Mouse (Mus musculus): ENCODE measurements around the gene Calhm4. TPM values are rescaled to one million over a fixed set of nuclear protein-coding genes. Genes with fewer than 3 reads are reported as not detected.
"Not testable (repeated sequence)": the region's sequence is repeated elsewhere in the genome, so short reads cannot be mapped to it uniquely, and the experiment has no call there.

Gene Calhm4
- not detected for total RNA-seq (2021)
- long read RNA-seq, experiment 1: 0 reads
- long read RNA-seq, experiment 2: 0 reads

DNA sequence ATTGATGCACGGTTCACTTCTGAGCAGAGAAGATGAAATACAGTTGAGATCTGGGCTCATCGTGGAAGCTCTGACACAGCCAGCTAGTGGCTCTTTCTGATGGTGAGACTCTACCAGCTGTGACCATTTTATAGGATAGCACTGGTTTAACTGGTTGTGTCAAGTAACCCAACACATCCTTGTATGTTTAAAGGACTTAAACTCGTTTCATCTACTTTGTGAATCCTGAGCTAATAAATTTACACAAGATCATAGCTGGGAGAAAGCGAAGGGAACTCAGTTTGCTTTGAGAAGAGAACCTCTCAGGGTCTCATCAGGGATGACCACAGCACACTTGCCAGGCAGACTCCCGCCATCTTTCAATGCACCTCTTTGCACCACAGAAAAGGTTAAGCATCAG, at the start of gene Calhm4:
Gene Calhm4, minus strand, starts transcription at position 101 of the 400 bp plus-strand sequence.
- DNase-seq: no peak

DNA sequence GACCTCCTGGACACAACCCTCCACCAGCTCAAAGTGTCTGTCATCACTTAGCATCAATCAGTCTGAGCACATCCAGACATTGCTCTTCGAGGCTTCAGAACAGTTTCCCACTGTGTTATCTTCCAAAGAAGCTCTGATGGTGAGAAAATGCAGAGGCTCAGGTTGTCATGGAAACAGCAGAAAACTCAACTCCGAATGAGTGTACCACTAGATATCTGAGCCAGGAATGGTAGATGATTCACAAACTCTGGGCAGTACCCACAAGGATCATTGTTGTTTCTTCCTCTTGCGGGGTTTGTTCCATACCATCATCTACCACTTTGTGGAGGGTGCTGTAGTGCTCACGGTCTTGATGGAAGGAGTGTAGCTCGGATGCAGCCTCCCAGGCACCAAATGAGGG, 47.8 kb upstream of the Calhm4 start:
- no peak for DNase-seq

GRCm38 (mm10) chr10:34090481-34090880, 46.4 kb upstream of the Calhm4 start:
- no peak for DNase-seq

DNA sequence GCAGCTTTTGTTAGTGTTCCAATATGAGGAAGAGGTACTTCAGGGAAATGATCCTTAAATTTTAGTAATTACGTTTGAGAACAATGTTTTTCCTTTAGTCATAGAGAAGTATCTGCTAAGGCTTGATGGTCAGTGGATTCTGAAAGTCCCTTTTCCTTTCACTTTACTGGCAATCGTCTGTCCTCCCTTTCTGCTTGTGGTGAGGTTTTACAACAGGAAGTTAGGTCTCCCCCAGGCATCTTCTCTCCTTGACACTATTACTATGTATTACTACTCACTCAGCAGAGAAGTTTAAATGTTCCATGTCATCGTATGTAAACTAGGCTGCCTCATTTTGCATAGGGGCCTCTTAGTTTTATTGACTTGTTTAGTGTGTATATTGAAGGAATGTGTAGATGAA, 45.4 kb upstream of the Calhm4 start:
- no peak for DNase-seq

DNA sequence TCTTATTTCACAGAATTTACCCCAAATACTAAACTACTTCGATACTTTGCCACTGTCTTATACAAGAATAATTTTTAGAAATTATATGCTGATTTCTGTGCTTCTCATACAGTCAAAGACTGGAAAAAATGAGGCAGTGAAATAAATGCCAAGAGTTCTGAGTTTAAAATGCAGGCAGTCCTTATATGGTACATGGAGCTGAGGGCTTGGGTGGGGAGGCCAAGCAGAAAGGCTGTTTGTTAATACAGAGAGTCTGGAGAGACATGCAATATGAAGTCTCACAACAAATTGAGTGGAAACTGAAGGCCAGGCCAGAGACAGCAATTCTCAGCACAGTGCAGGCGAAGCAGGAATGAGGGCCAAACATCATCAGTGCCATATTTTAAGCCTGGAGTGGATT, 44.4 kb upstream of the Calhm4 start:
- no peak for DNase-seq

- DNase-seq: no peak
These were observed 42.4 kb upstream of the Calhm4 start for GRCm38 (mm10) chr10:34086514-34086913.

- no peak for DNase-seq
These were observed 30.6 kb upstream of the Calhm4 start for GRCm38 (mm10) chr10:34074522-34075200.

GRCm38 (mm10) chr10:34071650-34072049, 27.5 kb upstream of the Calhm4 start:
- no peak for DNase-seq

GRCm38 (mm10) chr10:34070999-34071492, 26.9 kb upstream of the Calhm4 start:
- no peak for DNase-seq

DNA sequence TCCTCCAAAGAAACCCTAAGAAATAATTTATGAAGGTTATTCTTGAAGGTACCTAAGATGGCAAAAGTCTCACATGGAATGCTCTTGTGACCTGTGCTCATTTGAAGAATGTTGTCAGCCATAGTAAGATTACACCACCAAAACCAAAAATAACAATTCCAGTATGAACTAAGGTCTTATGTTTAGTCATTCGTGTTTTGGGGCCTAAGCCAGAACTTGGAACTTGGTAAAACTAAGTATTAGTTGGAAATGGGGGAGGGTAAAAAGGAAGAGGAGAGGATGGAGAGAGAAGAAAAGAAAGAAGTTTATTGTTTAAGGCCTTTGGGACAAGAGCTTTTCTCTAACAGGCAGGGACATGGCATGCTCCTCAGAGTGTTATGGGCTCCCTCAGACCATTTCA, 25.5 kb upstream of the Calhm4 start:
- DNase-seq: no peak

GRCm38 (mm10) chr10:34066591-34066990, 22.5 kb upstream of the Calhm4 start:
- no peak for DNase-seq

DNA sequence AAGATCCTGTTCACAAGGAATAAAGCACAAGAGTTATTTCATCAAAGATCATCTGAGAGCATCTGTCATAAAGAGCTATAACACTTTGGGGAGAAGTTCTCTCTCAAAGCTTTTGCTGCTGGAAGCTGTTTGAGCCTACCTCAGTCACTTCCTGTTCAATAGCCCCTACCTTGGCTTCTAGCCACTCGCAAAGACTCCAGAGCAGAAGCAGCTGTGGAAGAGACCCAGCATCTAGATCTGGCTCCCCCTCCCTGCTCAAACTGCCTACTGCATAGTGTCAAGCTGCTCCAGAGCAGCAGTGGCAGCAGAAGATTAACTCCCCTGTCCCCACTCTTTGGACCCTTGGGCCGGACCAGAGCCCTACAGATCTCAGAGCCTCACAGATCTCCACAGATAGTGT, 9.9 kb upstream of the Calhm4 start:
- no peak for DNase-seq

- no peak for DNase-seq
These were observed 6.7 kb downstream of the Calhm4 start, which contains the start of gene Trappc3l for GRCm38 (mm10) chr10:34037401-34037800. TSS of gene Trappc3l (plus strand) at chr10:34037597.

- no peak for DNase-seq
These were observed 7.5 kb downstream of the Calhm4 start for GRCm38 (mm10) chr10:34036587-34036986.

DNA sequence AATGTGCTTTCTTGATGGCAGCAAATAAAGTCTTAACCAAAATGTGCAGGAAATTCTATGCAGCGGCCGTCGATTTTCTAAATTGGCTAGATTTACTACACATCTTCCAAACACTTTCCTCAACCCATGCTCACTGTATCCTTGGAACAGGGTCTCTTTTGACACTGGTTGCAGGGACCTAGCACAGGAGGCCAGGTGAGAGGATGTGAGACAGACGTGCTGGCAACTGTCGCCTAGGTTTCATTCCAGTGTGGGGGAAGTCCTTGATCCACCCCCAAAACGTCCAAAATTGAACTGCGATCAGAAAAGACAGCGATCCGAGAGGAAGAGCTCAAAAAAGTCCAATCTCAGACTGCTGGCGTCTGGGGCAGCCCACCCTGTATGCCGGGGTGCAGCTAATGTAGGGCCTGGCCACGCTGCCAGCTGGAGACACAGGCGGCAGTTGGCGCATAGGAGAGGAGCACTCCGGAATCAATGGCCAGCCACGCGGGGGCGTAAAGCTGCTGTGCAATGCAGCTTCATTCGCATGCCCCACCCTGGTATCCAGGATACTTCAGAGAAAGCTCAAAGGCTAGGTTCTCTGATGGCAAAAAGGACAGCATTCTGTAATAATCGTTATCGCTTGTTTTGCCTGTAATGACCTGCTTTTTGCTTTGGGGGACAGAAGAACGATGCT, 10.3 kb downstream of the Calhm4 start:
- DNase-seq: peak; percentile 75

GRCm38 (mm10) chr10:34030322-34030721, 13.8 kb downstream of the Calhm4 start:
- no peak for DNase-seq

- DNase-seq: peak; percentile 96
These were observed 24.6 kb downstream of the Calhm4 start, which contains the start of gene Rwdd1 for GRCm38 (mm10) chr10:34019302-34020075. TSS of gene Rwdd1 (minus strand) at chr10:34019624.

DNA sequence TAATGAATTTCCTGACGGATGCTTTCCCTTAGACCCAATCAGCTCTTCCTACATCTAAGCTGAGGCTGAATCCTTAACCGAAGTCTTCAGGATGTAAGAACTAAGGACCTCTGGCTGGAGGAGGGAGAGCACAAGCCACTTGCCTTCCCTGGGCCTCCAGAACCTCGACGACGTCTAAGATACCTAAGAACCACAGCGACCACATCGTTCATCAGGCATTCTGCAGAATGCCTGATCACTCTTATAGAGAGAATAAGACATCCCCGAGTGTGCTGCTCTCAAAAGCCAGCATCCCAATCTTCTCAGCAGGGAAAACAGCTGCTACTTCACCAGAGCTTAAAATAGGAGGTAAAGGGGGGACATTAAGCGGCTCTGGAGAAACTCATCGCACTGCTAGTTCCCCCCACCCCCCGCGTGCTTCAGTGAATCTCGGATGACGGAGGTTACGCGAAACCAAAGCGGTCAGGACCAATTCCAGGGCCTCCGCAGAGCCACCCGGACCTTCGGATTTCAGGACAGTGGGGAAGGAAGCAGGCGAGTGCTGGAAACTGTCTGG, 25.3 kb downstream of the Calhm4 start:
- peak; percentile 31 for DNase-seq

DNA sequence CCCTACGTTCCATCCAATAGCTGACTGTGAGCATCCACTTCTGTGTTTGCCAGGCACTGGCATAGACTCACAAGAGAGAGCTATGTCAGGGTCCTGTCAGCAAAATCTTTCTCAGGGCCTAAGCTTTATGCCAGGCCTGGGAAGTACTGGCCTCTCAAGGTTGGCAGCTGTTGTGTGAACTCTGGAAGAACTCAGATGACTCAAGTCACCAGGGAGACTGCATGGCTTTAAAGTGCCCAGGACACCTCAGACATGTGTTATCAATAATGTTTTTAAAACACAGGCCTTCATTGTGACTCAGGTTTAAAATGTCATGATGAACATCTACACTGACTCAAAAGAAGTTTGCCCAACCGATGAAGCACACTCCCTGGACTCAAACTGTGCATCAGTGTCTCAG, 30.9 kb downstream of the Calhm4 start:
- no peak for DNase-seq

DNA sequence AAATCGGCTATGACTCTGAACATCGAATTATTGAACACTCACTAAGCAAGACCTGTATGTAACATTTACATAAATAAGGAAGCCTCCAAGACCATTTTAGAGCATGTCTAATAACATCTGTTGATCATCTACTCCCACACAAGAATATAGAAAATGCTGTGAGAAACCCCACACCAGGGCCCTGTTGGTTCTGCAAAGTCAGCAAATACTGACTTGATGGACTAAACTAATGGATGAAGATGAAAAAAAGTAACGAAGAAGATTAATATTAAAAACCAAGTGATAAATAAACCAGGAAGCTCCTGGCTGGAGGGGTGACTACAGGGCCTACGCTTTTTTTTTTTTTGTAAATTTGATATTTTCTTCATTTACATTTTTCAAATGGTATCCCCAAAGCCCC, 31.5 kb downstream of the Calhm4 start:
- DNase-seq: no peak

DNA sequence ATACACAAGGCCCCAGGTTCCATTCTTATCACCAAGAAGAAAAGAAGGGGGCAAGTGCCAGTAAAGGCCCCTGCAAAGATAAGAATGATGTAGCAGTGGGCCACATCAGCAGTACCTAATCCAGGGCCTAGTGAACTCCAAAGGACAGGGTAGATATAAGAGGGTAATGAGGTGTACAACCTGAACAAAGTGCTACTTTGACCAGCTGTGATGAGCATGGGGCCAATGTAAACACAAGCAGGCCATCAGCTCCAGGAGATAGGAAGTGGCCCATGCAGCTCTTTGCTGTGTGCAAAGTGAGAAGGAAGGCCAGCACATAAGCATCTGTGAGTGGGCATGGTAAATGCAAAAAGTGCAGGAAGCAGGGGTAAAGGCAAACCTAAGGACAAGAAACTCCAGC, 45.7 kb downstream of the Calhm4 start:
- DNase-seq: no peak

- DNase-seq: not testable (repeated sequence)
These were observed 47.4 kb downstream of the Calhm4 start for GRCm38 (mm10) chr10:33996686-33997085.
